Mouse (Mus musculus) adrenal gland, adult (tissue): ENCODE data around the gene Vcan.

ENCODE experiments used
- DNase-seq, 2 experiments: peaks; one replicate each; pipeline ENCODE4 v3.0.0; 2022 to 2023; ENCODE audit warnings: low spot score in 1 of 2; ENCODE audit not compliant: inconsistent age in 2 of 2

Vcan gene

DNA sequence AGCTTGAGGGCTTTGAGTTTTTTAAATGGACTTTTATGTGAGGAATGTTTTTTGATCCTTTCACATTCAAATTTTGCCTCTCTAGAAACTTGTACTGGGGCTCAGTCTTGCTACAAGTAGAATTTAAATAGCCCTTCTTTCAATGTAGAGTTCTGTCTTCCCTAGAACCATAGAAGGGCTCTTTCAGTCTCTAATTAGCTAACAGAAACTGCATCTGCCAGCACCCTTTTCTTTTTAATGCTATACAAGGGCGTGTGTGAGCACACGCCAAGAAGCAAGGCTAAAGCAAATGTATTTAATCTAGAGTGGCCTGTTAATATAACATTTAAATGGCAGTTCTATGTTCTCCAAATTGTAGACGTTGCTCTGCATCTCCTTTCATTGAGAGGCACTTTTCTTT lies 134.9 kb downstream of the Vcan start:
- DNase-seq: no peak
